Mouse (Mus musculus) cerebellum, postnatal 25 days (tissue): ENCODE measurements at regions not wholly inside any gene's neighbourhood (a gene's known extent, or its start where the extent isn't known, plus 50 kb on each side); places are given as distances from the start of the nearest gene placed in this dataset.

Experiments used
- DNase-seq, 2 experiments: peaks; one replicate each; pipeline ENCODE4 v3.0.0; 2021; ENCODE audit warnings: mixed read lengths in 2 of 2

DNA sequence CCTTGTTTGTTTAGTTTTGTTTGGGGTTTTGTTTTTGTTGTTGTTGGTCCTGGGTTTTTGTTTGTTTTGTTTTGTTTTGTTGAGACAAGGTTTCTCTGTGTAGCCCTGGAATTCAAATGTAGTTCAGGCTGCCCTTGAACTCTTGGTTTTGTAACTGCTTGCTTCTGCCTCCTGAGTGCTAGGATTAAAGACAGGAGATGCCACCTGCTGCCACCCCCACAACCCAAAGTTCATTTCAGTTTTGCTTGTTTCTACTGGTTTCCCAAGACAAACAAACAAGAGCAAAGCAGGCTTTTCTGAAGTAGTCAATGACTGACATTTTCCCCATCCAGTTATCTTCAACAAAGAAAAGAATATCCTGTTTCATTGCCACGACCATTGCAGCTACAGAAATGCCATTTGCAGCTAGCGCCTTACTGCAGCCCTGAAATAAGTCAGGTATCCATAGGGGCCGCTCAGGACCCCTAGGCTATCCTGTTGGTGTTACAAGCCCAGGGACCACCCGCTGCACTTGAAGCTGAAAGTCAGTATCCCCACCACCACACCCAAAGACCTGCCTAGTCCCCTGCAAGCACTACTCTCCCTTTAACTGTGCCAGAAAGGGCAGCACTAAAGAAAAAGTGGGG is 108.3 kb upstream of the Egln3 start:
- no peak for DNase-seq

DNA sequence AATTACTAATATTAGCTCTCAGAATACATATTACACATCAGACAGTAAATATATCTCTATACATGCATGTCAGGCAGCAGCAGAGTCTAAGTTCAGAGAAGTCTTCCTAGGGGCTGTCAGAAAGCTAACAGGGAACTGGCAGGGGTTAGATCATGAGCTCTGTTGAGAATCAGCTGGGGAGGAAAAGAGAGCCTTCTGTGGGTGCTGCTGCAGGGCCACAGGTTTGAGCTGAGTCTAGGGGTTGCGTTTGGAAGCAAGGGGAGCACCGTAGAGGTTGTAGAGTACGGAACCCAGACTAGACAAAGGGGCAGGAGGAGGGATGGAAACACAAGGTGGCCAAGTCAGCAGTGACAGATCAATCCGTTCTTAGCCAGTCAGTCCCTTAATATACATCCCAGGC is 106.2 kb upstream of the Egln3 start:
- DNase-seq, result no peak

DNA sequence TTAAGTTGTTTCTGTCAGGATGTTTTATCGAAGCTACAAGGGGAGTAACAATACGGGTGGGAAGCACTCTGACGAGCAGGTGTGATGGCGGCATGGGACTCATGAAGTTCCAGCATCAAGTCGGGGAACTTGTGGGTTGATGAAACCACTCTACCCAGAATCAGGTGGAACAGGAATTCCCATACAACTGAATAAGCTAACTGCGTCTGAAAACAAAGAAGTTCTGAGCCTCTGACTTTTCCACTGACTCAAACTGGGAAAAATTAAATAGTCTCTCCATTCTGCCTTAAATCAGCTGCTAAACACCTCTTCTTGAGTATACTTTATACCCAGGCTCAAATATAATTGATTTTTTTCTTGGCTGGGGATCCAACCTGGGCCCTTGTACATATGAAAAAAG is 105.6 kb upstream of the Egln3 start:
- DNase-seq, result no peak

DNA sequence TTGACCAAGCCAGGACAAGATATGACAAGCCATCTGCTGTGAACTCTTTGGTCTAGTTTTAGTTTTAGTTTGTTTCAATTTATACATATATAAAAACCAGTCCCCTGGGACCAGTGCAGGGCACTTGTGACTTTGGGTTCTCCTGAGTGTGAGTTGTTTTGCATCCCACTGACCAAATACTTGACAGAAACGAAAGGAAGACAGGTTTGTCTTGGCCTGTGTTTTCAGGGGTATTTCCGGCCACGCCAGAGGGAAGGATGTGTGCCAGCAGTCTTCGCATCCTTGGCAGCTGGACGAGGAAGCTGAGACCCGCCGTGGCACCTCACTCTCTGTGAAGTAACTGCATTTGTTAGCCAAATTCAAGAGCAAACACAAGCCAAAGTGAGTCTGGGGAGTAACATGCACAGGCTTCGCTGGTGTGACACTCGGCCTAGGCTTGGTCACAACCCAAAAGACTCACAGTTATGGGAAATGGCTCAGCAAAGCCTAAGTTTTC is 101.5 kb upstream of the Egln3 start:
- DNase-seq, result no peak

DNA sequence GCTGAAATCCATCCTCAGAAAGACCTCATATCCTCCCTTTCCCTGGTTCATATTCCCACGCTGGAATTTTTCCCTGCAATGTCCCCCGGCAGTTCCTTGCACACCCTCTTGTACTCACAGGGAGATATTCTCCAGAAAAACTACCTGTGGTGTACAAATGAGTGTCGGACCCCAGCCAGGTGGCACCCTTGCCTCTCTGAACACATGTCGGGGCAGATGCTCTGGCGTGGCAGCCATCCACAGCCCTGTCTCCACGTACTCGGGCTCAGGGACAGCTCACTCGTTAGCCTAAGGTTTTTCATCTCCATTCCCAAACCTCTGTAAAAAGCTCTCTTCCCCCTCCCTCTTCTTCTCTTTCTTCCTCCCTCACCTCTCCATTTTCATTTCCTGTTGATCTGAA is 100.1 kb upstream of the Egln3 start:
- no peak for DNase-seq

DNA sequence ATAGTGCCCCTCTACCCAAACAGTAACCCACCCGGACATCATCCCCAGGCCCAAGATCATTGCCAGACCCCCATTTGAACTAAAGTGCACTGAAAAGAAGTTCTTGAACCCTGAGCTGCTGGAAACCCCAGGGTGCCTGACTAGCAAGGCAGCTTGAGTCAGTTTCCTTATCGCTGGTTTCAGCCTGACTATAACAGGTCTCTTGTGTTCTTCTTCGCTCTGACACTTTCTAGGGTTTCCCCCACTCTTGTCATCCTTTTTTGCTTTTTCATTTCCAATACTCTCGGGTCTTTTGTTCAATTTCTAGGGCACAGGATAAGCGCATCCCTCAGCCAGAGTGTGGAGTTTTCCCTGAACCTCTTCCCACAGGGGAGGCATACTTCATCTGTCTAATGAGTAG is 95.8 kb upstream of the Egln3 start:
- no peak for DNase-seq

DNA sequence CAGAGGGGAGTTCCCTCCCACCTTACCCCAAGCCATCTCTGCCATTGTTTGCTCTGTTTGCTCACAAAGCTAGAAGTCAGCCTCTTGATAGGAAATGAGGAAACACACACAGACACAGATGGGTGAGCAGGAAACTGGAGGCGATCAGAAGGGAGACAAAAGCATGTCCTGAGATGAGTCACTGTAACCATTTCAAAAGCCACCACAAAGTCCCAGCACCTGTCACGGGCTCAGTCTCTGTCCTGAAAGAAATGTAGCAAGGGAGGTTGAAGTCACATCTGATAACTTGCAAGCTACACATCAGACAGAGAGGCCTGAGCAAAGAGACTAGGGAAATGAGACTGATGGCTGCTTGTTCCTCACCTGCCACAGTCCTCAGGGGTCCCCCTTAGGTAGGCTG is 89.6 kb upstream of the Egln3 start:
- DNase-seq, result no peak

DNA sequence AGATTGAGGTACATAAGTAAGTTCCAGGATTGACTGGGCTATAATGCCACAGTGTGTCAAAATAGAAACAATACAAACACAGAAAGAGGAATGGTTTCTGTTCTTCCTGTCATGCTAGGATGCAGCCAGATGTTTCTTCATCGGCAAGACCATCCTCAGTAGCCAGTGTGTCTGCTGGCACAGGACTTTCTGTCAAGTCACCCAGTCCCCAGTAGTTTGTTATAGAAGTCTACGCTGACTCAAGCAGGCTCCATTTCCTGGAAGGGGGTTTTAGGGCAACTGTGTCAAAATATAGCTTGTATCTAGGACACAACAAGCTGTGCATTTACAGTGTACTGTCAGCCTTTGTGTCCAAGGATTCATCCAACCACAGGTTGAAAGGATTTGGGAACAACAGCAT is 86.7 kb upstream of the Egln3 start:
- no peak for DNase-seq

DNA sequence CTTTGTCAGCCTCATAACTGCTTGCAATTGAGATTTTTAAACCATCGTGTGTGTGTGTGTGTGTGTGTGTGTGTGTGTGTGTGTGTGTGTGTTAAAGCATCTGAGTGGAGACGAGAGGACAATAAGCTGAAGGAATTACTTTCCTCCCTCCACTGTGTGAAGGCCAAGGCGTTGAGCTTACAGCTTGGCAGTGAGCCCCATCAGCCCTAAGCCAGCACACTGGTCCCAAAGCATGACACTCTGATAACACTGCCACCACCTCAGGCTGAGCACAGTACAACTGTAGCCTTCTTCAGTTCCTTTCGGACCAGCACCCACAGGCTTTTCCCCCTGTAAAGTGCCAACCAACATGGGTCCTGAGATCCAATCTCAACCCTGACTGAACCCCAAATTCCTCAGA is 85.1 kb upstream of the Egln3 start:
- DNase-seq, result no peak

DNA sequence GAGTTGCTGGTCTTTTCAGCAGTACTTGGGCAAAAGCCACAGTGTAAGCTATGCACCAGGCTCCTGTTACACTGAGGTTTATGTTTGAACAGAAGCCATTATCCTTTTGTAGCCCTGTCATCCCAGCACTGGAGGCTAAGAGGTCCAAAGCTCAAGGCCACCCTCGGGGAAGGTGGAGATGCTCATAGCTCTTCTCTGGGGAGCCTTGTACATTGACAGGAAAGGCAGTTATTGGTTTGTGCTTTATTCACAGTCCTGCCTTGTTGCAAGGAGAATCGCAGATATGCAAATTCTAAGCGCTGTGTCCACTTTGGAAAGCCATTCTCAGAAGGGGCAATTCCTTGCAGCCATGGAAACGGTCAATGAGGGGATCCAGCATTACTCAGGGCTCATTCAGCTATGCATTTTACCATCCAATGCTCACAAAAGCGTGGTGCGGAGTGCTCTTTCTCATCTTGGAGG is 84.4 kb upstream of the Egln3 start:
- DNase-seq, result no peak

DNA sequence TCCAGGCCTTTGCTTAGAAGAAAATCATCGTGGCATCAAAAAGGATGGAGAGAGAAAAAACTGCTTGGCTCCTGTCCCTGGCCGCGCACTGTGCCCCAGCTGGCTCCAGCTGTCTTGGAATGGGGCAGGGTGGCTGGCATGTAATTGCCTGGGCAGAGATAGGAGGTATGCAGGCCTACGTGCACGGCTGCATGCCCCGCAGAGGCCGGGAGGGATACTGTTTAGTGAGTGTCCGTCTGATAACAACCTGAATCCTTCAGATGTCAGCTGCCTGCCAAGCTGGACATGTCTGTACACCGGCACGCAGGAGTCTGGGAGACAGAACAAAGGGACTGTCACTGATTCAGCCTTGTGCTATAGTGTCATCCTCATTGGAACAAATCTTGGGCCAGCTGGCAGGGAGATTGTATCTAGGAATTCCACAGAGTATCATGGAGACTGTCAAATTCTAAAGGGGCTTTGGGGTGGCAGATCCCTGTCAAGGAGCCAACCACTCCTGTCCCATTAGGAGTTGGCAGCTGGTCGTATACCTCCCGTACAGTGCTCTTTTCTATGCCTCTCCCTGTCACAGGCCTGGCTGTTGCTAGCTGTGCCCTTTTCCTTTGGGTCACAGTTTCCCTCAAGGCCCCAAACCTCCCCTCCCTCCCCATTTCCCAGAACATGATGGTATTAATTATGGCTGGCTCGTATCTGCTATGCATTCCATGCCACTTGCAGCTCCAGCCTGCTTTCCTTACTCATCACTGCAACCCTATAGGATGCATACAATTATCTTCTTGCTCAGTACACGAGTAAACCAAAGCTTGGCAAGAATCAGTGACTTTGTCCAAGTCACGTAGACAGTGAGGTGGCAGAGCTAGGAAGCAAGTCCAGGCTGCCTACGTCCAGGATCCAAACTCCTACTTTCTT is 83.5 kb upstream of the Egln3 start:
- peak in 1 of 2 experiments; percentile 23 for DNase-seq

DNA sequence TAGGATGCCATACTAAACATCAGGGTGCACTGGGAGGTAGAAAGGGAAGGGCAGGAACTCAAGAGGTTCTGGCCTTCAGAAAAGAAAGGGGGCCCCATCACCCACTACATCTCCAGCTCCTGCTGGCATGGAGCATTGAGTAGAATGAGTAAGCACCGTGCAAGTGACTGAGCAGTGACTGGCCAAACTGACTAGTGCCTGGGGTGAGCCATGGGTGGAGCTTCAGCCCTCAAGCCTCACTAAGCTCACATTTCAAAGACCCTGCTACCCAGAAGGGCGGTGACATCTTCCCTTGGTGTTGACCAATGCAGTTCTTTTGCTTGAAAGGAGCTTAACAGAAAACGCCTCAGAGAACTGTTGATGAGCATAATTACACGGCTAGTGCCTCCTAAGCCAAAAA is 80.0 kb upstream of the Egln3 start:
- no peak for DNase-seq

DNA sequence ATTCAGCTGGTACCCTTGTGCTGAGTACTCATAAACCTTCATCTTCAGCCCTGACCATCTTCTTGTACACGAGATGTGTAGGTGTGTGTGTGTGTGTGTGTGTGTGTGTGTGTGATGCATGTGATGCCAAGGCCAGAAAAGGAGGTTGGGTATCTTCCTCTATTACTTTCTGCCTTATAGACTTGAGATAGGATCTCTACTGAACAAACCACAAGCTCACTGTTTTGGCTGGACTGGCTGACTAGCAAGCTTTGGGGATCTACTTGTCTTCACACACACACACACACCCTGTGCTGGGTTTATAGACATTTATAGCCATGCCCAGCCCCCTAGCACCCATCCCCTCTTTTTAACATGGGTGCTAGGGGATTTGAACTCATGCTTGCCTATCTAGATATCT is 79.4 kb upstream of the Egln3 start:
- DNase-seq, result no peak

DNA sequence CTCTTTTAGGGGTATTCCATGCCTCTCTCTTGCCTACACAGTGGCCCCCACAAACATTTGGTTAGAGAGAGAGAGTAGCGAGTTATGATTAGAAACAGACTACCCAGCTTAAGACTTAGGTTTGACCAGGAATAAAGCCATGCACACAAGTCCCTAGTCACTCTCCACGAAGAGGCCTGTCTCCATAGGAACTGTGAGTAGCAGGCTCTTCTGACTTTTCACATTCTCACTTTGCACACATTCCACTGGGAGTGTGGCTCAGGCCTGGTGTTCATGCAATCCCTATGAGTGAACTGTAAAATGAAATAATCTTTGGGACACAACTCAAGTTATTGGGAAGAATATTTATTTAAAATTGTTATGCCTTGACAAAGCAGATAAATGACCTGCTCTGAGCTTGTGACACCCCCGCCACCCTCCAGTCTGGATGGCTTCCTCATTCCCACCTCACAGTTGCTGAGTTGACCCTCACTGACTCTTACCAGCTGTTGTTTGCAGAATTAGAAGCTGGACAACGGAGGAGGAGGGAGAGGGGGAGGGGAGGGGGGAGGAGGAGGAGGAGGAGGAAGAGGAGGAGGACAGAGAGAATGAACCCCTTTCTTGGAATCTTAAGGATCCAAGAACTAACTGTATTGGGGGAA is 78.7 kb upstream of the Egln3 start:
- DNase-seq, result no peak

DNA sequence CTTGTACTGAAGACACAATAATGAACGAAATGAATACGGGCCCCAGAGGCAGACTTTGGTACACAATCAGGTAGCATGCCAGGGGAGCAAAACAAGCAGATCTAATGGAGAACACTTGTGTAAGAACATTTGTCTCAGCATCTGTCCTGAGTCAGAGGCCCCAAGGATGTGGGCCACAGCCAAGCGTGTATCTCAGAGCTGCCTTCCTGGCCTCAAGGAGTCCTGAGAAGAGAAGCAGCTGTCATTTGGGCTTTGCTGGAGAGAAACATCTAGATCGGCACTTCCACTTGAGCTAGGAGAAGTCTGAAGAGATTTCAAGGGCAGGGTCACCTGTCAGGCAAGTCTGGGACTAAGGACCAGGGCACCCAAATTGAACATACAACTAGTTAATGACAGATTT is 76.8 kb upstream of the Egln3 start:
- DNase-seq, result no peak

DNA sequence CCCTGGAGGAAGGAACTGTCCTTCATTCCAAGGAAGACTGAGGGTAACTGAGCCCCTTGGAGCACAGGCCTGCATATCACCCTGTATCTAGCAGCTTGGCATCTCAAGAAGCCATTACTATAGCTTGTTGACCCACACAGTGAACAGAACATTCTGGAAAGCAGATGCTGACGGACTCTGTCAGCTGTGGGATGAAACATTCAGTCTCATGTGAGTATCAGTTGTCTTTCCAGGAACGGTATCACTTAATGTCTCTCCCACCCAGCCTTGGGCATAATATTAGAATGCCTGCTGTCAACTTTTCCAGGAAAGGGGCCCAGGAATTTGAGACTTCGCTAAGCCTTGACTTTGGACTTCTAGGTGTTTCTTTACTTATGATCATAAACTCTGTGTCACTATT is 76.3 kb upstream of the Egln3 start:
- DNase-seq, result no peak

DNA sequence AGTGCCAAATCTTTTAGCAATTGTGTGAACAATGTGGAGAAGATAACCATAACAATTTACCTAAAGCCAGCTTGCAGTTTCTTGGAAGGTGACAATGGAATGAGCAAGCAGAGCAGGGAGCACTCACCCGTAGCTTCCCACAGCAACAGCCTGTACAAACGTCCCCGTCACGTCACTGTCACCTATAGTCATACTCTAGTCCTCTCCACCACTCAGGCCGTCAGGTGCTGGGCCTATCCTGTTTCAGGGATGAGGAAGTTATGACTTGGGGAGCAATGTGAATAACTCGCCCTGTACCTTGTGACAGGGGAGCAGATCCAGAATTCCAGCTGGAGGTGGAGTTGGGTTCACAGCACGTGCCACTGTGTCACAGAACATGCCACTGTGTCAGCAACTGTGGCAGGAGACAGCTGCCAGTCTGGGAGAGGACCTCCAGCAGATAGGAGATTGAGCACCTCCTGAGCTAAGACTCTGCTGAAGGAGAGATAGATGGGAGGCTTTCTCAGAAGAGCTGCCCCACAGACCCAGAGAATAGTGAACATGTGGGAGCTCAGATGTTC is 73.4 kb upstream of the Egln3 start:
- DNase-seq, result no peak

DNA sequence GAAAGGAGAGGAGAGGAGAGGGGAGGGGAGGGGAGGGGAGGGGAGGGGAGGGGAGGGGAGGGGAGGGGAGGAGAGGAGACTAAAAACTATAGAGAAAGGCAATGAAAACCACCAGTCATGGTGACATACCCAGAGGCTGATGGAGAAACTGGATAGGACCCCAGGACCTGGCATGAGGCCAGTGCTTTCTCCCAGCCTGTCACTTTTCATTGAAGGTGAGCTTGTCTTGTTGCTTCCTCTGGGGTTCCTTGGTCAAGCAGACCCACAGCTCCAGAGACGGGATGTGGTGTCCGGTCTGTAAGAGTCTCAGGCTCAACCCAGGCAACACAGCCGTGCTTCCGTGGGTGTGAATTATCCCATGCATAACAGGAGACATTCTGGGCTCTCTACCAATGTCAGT is 69.8 kb upstream of the Egln3 start:
- DNase-seq, result no peak

DNA sequence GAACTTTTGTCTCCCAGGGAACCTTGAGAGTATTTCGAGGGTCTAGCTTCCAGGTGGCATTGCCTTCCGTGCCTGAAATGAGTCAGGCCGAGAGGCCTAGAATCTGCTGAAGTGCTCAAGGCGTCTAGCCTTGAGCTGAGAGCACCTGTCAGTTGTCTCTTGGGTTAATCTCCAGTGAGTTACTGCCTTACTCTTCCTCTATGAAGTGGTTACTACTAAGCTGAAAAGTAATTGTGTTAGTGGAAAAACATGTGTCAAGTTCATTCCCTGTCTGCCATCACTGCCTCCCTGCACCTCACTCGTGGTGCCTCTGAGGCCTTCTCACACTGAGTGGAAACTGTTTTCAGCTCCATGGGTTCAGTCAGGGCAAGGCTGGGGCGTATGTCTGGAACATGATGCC is 69.0 kb upstream of the Egln3 start:
- no peak for DNase-seq

DNA sequence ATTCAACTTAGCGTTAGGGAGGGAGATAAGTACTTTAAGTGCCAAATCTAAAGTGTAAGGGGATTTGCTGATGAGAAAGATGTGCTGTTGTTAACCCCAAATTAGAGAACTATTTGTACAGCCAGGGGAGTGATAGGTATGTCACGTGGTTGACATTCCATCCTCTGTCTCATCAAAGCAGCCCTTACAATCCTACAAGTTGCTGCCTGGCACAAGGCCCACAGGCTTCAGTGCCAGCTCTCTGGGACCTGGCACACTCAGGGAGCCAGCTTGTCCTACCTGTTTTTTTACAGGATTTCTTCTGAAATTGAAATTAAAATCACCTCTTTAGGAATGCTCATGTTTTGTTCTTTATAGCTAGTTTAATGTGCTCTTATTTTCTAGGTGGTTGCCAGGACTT is 68.6 kb upstream of the Egln3 start:
- DNase-seq, result peak; percentile 53 to 73

DNA sequence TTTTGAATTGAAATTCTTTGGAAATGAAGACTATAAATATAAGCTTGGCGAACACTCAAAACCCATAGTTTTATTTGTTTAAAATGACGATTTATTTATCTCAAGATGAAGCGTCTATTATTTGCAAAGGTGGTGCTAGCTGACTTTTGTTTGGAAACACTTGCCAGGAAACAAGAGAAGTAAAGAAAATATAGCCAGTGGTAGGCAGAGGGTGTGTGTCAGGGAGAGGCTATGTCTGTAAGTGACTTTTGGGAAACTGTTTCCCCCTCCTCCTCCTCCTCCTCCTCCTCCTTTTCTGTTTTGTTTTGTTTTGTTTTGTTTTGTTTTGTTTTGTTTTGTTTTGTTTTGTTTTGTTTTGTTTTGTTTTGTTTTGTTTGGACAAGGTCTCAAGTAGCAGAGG is 62.2 kb upstream of the Egln3 start:
- no peak for DNase-seq

DNA sequence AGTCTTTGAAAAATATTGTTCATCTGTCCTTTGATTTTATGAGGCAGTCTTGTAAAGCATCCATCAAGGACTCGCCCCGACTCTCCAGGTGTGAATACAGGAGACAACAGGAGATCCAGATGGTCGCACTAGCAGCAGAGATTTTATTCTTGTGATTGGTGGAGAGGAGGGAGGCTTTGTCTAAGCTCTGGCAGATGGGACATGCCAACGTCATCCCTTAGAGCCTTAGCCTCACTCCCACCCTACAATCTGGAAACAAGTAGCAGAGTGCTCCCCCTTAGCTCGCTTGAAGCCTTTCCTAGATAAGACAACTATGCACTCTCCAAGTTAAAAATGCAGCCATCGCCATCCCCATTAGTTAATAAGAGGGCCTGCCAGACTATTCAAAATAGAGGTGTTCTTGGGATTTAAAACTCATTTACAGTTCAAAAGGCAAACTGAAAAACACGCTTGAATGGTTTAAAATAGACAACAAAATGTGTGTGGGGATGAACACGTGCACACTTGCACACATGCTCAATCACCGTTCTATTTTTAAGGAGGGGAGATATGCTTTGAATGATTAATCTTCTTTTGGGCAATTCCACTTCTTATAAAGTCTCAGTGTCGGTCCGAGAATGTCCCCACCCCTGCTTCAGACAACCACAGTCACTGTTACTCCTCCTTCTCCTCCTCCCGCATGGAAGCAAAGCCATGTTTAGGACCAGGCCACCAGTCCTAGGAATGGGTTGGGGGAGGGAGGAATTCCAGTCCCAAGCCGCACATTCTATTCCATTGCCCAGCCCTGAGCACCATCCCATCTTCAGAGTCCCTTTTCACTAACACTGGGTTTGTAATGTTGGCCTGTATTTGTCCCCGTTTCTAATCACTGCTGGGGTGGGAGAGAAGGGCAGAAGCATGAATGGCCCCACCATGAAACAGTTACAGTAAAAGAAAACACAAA is 61.5 kb upstream of the Egln3 start:
- DNase-seq, result no peak

DNA sequence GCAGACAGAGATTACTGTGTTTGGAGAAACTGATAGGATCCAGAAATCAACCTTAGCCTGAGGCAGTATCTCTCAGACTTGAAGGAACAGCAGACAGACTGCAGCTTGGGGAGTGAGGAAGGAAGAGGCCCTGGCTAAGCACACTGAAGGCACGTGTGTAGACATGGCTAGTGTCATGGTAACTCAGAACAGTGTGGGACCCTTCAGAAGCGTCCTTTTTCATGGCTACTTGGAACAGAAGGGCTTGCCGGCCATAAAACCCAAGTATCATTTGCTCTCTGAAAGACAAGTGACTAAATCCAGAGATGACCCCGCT is 60.7 kb upstream of the Egln3 start:
- no peak for DNase-seq
